Mouse (Mus musculus) liver, adult (tissue): Measurements from ENCODE around the gene Arrdc4.

Source experiments
- GATA4 ChIP-seq: IDR thresholded peaks from 2 replicates; pipeline ENCODE4 v1.6.1; 2014; ENCODE audit warnings: mild to moderate bottlenecking, low read length; ENCODE audit not compliant: insufficient replicate concordance

Gene Arrdc4

DNA sequence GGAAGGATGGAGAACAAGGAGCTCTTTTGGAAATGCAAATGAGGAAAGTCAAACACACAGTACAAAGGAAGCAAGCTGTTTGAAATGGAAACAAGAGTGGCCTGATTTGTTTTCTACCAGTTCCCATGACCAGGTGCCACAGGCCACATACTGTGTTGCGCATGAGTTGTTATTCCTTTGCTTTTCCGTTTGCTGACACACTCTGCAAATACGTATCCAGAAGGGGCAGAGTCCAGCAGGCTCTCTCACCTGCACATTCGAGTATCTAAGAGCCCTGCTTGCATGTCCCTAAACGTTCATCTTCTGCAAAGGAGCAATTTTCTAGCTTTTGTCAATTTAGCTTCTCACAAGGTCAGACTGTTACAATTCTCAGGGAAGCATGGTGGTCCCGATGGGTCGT, 24.3 kb downstream of the Arrdc4 start:
- TF ChIP-seq GATA4 = no peak

DNA sequence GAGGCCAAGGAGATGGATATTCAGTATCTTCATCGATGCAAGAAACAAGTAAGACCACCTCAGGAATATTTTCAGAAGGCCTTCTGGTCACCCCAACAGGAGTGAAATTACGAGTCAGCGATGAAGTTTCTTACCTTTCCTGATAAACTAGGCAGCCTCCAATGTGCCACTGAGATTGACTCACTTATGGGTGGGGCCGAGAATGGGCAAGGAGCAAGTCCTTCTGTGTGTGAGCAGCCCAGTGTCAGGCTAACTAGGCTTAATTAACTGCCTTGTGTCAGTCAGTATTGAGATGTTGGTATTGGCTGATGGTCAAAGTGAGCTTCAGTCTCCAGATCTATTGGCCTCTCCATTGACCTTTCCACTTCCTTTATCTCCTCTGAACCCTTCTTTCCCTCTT, 27.5 kb downstream of the Arrdc4 start:
- no peak for TF ChIP-seq GATA4

DNA sequence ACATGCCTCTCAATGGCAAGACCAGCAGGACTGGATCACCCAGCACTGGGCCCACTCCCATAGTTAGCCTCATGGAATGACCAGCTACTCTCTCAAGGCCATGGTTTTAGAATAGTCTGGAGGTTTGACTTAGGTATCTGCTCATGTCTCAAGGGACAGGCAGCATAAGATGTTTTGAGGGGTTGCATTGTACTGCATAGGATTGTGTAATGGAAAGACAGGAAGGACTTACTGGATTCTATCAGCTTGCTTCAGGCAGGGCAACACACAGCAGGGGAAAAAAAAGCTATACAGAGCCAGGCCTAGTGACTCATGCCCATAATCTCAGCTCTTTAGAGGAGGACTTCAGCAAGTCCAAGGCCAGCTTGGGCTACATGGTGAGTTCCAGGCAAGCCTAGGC, 31.1 kb downstream of the Arrdc4 start:
- no peak for TF ChIP-seq GATA4

DNA sequence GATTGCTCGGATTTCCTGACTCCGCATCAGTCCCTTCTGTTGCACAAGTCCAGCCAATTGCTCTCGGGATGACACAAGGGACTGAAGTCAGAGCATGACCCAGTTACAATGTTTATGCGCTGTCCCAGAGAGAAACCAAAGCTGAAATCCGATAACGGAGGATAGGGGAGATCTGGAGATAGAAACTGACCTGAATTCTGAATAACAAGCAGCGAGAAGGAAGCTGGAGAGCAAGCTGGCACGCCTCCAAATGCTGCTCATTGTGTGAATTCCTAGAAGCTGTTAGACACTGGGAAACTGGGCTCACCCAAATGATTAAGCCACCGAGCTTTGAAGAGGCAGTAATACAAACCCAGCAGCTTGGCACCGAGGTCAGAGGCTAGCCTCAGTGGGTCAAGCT, 31.5 kb downstream of the Arrdc4 start:
- TF ChIP-seq GATA4 = peak; percentile 87; the same call in 1 of the 2 replicates

DNA sequence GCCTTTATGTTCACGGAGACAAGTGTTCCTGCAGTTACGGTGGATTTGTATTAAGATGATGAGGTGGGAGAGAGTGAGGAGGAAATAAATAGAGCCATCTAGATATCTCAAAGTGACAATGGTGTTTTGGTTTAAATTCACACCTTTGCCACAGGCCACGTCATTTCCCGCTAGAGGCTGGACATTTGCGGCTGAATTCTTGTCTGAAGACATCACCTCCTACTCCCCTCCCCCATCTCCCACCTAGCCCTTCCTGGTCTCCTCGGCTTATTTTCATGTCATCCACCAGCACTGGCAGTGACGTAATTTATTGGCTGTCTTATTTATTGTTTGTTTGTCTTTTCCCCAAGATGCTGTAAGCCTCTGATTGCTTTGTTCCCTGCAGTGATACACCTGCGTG, 32.1 kb downstream of the Arrdc4 start:
- TF ChIP-seq GATA4 = no peak

DNA sequence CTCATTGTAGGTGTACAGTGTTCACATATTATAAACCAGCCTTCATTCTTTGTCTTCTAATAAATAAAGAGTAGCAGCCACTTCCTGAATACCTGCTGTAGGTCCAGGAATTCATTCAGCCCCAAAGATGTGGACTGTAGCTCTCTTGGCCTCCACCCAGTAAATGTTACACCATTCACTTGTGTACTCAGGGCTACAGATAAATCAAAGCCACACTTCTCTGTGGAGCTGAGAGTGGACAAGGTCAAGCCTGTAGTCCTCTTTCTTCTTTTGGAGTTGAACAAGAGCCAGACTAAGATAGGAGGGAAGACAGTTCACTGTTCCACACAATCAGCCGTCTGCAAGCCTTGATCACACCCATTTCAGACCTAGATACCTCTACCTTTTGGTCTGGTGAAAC, 36.1 kb downstream of the Arrdc4 start:
- peak; percentile 77; the same call in 1 of the 2 replicates for TF ChIP-seq GATA4

DNA sequence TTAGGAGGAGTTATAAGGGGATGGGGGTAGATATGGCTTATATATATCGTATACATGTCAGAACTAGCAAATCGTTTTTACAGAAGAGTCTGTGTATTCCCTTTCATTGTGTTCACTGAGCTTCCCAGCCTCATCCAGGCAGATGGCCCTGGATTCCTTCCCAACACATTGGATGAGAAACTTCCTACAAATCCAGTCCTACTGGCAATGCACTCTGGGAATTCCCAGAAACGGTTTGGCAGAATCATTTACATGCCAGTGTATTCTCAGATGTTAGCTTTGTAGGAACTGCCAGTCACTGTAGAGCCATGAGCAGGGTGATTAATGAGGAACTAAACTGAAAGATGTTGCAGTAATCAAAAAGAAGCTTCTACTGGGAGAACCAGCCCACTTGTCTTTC, 36.6 kb downstream of the Arrdc4 start:
- TF ChIP-seq GATA4 = no peak

DNA sequence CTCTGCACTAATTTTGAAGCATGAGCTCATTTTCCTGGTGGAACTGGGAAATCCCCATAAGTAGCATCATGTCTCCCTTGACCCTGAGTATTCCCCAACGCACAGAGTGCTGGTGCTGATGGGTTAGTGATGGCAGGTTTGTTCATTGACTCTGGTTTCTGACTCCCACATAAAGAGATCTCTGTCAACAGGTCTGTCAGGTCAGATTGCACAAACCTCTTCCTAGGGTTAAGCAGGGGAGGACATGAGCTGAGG, 39.8 kb downstream of the Arrdc4 start:
- no peak for TF ChIP-seq GATA4

DNA sequence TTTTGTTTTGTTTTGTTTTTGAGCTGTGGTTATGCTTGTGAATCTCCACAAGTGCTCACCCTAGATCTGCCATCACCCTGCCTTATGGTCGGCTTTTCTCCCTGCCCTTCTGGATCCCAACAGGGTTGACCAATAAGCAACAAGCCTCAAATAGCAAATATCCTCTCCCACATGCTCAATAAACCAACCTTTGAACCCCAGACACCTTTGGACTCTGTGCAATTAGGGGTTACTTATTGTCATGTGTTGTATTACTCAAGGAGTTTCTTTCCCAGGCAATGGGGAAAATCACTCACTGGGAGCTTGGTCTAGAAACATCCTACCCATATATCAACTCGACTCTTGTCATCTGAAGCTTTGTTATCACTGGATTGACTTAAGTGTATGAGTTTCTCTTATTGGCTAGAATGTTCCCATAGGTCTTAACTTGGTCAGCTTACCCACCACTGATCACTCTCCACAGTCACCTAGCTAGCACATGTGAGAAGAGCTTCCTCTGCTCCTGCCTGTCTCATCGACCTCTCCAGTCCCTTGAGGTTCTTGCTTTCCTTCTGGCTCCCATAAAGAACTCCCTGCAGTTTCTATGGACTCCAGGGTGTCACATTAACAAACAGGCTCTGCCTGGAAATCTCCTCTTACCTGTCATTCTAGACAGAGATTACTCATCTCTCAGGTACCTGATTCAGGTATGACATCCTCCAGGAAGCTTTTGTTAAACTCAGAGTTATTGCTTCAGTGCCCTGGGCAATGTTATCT, 40.3 kb downstream of the Arrdc4 start:
- no peak for TF ChIP-seq GATA4

DNA sequence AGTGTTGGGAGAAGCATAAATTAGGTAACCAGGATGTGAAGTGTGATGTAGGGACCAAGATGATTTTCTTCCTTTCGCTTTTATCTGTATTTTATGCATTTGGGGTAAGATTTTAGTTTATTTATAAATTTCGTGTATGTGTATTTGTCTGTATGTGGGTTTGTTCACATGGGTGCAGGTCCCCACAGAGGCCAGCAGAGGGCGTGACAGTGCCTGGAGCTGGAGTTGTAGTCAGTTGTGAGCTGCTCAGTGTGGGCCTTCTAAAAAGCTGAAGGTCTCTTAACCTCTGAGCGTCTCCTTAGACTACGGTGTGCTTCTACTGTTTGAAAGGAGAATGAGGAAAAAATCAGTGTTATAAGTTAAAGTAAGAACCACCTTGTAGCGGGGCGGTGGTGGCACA, 43.9 kb downstream of the Arrdc4 start:
- no peak for TF ChIP-seq GATA4

DNA sequence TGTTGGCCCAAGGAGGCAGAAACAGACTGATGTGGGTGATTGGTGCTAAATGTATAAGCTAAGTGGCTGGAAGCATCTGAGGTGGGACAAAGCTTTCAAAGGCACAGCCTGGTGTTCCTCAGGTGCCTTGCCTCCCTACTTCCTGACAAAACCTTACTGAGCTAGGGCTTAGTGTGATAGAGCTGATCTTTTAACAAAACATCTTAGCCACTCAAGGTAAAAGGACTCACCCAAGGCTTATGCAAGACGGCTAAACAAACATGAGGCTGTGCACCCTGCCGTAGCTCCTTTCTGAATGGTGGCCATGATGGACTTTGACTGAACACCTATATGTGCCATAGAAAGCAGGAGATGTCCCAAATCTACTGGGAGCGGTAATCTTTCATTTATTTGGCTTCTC, 51.7 kb downstream of the Arrdc4 start:
- no peak for TF ChIP-seq GATA4

DNA sequence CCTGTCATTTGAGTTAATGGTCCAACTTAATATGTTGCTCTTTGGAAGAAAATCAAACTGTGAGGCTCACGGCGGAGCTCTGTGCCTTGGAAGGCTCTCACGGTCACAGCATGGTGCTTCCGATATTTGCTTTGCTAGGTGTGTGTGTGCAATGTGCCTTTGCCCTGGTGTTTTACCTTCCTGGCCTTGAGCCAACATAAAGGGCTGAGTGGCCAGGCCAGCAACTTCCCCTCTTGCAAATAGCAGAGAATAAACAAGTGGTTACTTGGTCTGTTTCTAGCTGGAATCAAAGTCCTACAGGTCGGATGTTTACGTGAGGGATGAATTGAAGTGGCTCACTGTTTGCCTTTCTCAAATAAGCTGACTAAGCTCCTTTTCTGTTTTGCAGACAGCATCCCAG, 52.1 kb downstream of the Arrdc4 start:
- TF ChIP-seq GATA4 = no peak

DNA sequence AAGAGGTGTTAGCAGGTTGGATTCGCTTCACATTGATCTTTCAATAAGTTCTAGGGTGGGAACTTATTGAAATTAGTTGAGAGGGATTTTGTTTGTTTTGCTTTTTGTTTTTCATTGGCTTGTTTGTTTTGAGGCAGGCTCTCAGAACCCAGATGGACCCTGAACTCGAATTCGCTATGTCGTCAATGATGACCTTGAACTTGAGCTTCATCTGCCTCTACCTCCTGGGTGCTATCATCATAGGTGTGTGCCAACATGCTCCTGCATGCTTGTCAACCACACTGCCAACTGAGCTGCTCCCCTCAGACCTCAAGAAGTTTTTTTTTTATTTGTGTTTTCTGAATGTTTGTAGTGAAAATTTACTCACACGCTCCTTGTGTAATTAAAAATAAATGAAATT, 52.6 kb downstream of the Arrdc4 start:
- TF ChIP-seq GATA4 = peak; percentile 1

DNA sequence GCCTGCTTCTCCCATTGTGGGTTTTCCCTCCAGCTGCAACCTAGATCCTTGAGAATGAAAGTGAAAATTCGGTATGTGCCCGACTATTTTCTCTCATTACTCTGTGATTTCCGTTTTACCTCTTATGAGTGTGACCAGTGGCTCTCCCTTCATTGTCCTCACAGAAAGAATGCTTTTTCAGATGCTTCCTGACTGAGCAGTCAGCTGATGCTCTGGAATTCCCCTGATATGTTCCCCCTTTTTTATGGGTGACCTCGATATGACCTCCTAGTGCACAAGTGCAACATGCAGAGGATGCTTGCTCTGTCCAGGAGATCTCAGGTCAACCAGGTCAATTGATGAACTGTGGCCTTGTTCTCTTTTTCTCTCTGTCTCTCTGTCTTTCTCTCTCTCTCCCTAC, 56.3 kb downstream of the Arrdc4 start:
- peak; percentile 38; the same call in 1 of the 2 replicates for TF ChIP-seq GATA4

DNA sequence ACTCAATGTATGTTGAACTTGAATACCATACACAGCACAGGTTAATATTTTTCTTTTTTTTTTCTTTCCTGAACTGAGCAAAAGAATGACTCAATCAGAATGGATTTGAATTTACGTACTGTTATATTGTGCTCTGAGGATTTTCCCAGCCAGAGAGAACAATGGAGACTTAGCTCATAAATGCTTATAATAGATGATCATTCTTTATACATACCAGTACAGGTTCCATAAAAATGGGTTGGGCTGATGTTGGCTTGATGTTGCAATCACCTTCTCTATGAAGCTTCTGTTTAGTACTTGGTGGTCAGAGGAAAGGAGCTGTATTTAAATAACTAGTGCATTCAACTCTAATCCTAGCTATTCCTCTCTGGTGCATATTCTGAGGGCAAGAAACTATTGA, 57.6 kb downstream of the Arrdc4 start:
- no peak for TF ChIP-seq GATA4

DNA sequence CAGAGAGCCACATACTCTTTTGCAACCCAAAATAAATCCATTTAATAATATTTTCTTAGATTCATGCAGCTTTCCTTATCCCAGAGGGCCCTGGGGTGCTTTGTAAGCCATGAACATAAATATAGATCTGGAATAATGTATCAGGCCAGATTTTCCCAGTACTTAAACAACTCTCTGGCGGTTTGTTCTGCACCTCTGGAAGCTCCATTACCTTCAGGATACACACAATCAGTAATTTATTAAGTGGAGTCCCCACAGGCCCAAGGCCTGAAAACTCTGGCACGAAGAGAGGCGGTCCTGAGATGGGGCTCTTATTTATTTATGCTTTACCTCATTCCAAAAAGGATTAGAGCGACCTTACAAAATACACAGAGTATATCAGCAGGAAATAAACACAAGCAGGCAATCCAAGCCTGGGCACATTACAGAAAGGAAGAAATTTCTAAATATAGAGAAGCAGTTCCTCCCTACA, 61.9 kb downstream of the Arrdc4 start:
- 0 out of 2 replicates have a peak, but pooled peaks have one; percentile 30 for TF ChIP-seq GATA4
